Mouse (Mus musculus) liver, embryonic 11.5 days (tissue): ENCODE measurements around the gene Ugt3a2. TPM values are rescaled to one million over a fixed set of nuclear protein-coding genes. Genes with fewer than 3 reads are reported as not detected.

Experiments used
- ATAC-seq: fragments of 200-750 bp; cut with Nextera tagmentation; replicated peaks from 2 replicates; pipeline ENCODE4 v1.8.0; 2017; ENCODE audit warnings: moderate number of reproducible peaks, mild to moderate bottlenecking, moderate TSS enrichment, moderate library complexity; ENCODE audit not compliant: low FRiP score
- DNase-seq: peaks from one replicate; pipeline ENCODE4 v3.0.0-alpha.2; 2017; ENCODE audit warnings: low spot score
- H3K27ac ChIP-seq: fragments of 300-500 bp; sonication (generic); 2 replicates; pipeline ENCODE4 v1.5.1; 2014; ENCODE audit warnings: mild to moderate bottlenecking, low read depth, low read length, control low read depth
- H3K27me3 ChIP-seq: fragments of 300-500 bp; sonication (generic); replicated peaks from 2 replicates; pipeline ENCODE4 v1.6.1; 2014; ENCODE audit warnings: low read length, mixed read lengths; ENCODE audit not compliant: control insufficient read depth, insufficient read depth
- H3K36me3 ChIP-seq: fragments of 300-500 bp; sonication (generic); 2 replicates; pipeline ENCODE4 v1.6.1; 2014; ENCODE audit warnings: mild to moderate bottlenecking, low read length, moderate library complexity, mixed read lengths; ENCODE audit not compliant: control insufficient read depth, insufficient read depth
- H3K4me1 ChIP-seq: fragments of 300-500 bp; sonication (generic); replicated peaks from 2 replicates; pipeline ENCODE4 v1.6.1; 2014; ENCODE audit warnings: low read length, mixed read lengths; ENCODE audit not compliant: control insufficient read depth, insufficient read depth
- H3K4me2 ChIP-seq: fragments of 300-500 bp; sonication (generic); 2 replicates; pipeline ENCODE4 v1.6.1; 2014; ENCODE audit warnings: mild to moderate bottlenecking, control low read depth, moderate library complexity
- H3K4me3 ChIP-seq: fragments of 300-500 bp; sonication (generic); 2 replicates; pipeline ENCODE4 v1.5.1; 2014; ENCODE audit warnings: low read depth, low read length, control low read depth
- H3K9ac ChIP-seq: fragments of 300-500 bp; sonication (generic); 2 replicates; pipeline ENCODE4 v1.6.1; 2014; ENCODE audit warnings: low read depth, low read length, control low read depth
- H3K9me3 ChIP-seq: fragments of 300-500 bp; sonication (generic); 2 replicates; pipeline ENCODE4 v1.6.1; 2016; ENCODE audit warnings: low read length, inconsistent platforms, mixed read lengths; ENCODE audit not compliant: control insufficient read depth
- WGBS: fragments of 180-500 bp; shearing (Covaris S2); extraction: QIAGEN DNeasy Blood & Tissue Kit; methylation state at CpG from one replicate; pipeline ENCODE4 v1.1.7; 2014; 5-methylcytosine and 5-hydroxymethylcytosine counted together
- polyA plus RNA-seq: library from polyadenylated mRNA; unstranded; fragments of >200 nt; fragmentation: Nextera tagmentation; extraction: Ambion mirVana; gene quantifications from 2 replicates; pipeline ENCODE4 v1.2.1, GENCODE M21; 2014

The Ugt3a2 gene
- polyA plus RNA-seq, 1 experiment from 2014 or later: not detected

DNA sequence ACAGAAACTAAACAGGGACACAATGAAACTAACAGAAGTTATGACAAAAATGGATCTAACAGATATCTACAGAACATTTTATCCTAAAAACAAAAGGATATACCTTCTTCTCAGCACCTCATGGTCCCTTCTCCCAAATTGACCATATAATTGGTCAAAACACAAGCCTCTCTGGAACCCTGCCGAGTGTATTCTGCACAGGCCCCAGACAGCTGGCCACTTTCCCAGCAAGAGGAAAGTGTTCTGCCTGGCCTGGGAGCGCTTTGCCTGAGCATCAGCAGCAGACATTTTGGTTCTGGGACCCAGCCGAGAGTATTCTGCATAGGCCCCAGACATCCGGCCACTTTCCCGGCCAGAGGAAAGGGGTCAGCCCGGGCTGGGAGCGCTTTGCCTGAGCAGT, 40.9 kb downstream of the Ugt3a2 start:
- H3K9me3 ChIP-seq: no peaks in the 10 kb centered on the region
- H3K36me3 ChIP-seq: no peaks in the 10 kb centered on the region
- no peaks in the 10 kb centered on the region for H3K4me1 ChIP-seq
- H3K4me2 ChIP-seq: no peak overlapping the region
- no peaks in the 10 kb centered on the region for H3K27me3 ChIP-seq
- 86% methylated on average over 7 of the region's 7 CpGs for WGBS
- no peak for DNase-seq
- H3K9ac ChIP-seq: no peak overlapping the region
- no peak for ATAC-seq
- no peak overlapping the region for H3K4me3 ChIP-seq
- H3K27ac ChIP-seq: no peak overlapping the region

DNA sequence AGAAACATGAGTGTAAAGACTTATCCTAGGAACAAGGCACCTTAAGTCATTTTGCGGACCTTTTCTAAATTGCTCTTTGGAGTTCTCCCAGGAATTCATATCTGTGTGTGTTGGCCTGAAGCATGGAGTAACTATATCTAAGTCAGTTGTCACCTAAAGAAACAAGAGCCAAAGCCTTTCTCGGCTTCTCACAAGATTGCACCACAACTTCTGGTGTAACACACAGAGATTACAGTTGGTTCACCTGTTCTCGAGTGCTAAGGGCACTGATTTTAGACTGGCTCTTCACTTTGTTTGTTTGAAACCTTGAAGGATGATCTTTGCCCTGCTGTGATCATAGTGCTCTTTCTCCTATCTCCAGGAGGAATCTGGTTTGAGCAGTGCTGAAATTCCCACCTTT, 74.1 kb downstream of the Ugt3a2 start:
- H3K27ac ChIP-seq: no peak overlapping the region
- no peaks in the 10 kb centered on the region for H3K27me3 ChIP-seq
- no peak overlapping the region for H3K4me3 ChIP-seq
- H3K4me2 ChIP-seq: no peak overlapping the region
- 85% methylated on average over 3 of the region's 3 CpGs for WGBS
- ATAC-seq (no peak), DNase-seq (no peak)
- H3K9me3 ChIP-seq: no peaks in the 10 kb centered on the region
- no peaks in the 10 kb centered on the region for H3K36me3 ChIP-seq
- no peaks in the 10 kb centered on the region for H3K4me1 ChIP-seq
- H3K9ac ChIP-seq: no peak overlapping the region

Other genes with a start within 250 kb of the Ugt3a2 start
- 2.9 and 4.6 TPM in 2 replicates for gene Lmbrd2, start 195.0 kb upstream of the Ugt3a2 start, polyA plus RNA-seq
- 73.8 and 81.1 TPM in 2 replicates for gene Skp2, start 180.1 kb upstream of the Ugt3a2 start, polyA plus RNA-seq
- 0.21 TPM in 1 of 2 replicates, not detected in the other for gene Ugt3a1, start 58.7 kb upstream of the Ugt3a2 start, polyA plus RNA-seq
- gene Capsl, start 100.5 kb downstream of the Ugt3a2 start, polyA plus RNA-seq: 0.66 and 0.84 TPM in 2 replicates
- 0.14 and 0.38 TPM in 2 replicates for gene Il7r, start 194.6 kb downstream of the Ugt3a2 start, polyA plus RNA-seq